Mouse (Mus musculus) CD4-positive, CD25-positive, alpha-beta regulatory T cell, adult 2 months (primary cell): ENCODE results near the gene Bbs7.
"Not testable (repeated sequence)": the region's sequence is repeated elsewhere in the genome, so short reads cannot be mapped to it uniquely, and the experiment has no call there.

Experiments
- DNase-seq: peaks from one replicate; pipeline ENCODE4 v3.0.0-alpha.2; 2012; ENCODE audit warnings: low read depth, low spot score

The Bbs7 gene

DNA sequence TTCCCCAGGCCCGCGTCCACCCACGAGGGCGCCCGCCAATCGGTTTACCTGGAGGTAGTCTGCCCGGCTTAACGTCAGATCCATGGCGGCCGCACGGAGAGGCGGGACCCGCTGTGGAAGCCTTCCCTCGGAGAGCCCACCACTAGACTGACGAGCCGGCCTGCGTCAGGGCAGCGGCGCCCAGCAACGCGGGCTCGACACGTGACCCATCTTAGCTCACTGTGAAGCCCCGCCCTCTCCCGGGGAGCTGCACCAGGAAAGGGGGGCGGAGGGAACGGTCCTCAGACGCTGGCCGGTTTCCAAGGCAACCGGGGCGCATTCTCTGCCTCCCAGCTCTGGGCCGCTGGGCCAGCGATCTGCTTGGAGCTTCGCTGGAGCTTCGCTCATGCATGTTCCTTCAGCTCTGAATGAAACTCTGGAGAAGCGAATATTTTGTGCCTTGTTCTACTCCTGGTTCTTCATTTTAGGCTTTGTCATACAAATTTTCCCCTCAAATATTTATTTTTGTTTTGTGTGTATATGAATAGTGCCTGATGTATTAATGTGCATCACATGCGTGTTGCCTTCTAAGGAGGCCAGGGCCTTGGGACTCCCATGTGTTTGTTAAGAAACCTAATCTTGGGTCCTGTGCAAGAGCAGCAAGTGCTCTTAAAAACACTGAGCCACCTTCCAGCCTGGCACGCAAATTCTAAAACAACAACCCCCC is at the start of gene Bbs7:
TSS of gene Bbs7 (minus strand) at position 276 of the 706 bp plus-strand sequence.
- DNase-seq: peak; percentile 87

DNA sequence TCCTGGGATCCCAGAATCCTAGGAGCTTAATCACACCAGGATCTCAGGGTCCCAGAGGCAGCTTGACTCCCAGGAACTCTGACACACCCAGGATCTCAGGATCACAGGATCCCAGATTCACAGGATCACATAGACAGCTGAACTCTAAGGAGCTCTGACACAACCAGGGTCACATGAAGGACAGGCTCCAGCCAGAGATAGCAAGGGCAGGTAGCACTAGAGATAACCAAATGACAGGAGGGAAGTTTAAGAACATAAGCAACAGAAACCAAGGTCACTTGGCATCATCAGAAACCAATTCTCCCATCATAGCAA is 31.9 kb upstream of the Bbs7 start:
- not testable (repeated sequence) for DNase-seq

DNA sequence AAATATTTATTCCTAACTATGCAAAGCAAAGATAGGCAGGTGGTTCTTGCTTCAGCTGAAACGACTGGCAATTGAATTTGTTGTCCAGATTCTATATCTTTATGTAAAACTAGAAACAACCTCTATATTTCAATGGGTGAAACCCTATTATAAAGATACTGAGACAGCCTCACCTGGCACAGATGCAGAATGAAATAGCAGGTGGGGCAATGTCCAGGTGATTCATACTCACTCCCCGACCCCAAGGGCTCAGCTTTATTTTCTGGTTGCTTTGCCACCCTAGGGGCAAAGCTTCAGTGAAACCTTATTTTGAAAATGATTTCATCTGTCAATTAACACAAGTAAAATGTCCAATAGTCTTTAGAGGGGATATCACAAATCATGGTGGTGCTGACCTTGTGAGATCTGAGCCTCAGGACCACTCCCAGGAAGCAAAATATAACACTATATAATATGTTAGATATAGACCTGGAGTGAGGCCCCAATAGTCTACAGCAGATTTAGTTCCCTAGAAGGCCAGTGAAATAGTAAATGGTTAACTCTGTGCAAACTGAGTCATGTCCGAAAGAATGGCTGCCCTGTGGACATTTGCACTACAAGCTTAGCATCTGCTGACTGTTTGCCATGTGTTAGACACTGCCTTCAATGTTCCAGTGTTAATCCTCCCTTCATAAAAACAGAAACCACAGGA is 31.4 kb upstream of the Bbs7 start:
- DNase-seq: no peak

DNA sequence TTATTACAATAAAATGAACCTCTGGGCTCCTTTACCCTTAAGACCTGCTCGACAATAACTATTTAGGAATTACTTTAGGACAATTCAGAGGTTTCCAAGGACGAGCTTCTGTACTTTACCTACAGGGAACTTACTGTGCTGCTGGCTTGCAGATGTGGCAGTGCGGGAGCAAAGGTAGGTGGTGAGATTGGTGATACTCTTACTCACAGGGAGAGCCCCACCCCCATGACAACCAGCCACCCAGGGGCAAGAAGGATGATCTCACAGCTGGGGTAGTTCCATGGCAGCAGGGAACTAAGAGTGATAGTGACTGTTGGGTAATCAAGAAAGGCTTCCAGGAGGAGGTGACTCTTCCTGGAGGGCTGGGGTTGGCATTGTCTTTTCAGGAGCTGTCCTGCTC is 30.1 kb upstream of the Bbs7 start:
- no peak for DNase-seq

DNA sequence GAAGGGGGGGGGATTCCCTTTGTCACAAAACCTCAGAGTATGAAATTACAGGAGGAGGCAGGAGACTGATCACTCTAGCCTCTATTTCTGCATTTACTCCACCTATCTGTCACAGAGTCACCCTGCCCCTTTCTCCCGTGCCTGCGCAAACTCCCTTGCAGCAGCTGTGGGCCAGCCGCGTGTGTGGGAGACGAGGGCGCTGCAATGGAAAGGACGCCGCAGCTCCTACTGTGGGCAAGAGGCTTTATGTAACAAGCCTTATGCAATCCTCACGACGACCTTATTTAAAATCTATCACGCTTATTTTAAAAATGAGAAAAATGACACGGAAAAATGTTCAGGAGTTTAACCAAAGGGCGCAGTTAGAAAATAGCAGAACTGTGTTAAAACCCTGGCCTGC is 29.5 kb upstream of the Bbs7 start:
- no peak for DNase-seq

DNA sequence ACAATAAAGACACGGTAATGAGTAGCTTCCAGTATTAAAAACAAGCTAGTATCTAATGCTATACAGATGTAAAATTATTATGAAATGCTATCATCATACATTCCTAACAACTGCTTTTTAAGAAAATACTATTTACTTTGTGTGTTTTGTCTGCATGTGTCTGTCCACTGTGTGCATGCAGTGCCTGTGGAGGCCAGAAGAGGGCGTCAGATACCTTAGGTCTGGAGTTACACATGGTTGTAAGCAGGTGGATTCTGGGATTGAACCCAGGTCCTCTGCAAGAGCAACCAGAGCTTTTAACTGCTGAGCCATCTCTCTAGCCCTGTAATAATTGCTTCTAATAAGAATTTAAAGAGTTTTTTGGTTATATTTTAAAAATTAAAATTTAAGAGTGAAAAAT is 27.5 kb upstream of the Bbs7 start:
- peak; percentile 1 for DNase-seq

DNA sequence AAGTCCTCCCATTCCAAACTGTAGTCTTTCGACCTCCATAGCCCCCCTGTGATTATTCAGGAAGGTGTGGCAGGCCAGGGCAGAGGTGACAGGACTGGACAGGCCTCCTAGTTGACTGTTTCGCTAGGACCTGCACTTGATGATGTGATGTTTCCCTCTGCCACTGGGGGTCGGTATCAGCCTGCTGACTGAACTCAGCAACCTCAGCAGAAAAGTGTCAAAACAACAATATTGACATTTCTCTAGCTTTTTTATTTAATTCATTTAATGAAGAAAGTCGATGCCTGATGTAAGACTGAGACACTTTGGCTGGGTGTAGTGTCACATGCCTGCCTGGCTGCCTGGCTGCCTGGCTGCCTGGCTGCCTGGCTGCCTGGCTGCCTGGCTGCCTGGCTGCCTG is 22.2 kb upstream of the Bbs7 start:
- peak; percentile 4 for DNase-seq

DNA sequence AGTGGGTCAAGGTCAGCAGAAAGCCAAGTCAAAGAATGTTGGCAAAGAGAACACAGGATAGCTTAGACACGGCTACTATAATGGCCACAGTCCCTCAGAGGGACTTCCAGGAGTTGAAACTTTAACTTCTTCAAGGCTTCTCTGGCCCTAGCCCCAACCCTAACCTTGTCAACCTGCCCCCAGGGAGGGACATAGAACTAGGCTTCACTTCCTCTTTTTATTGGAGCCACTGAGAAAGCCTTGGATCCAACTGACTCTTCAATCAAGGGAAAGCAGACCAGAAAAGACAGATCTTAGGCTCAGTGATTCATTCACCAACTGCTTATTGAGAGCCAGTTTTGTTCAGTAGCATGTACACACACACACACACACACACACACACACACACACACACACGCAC is 13.5 kb upstream of the Bbs7 start:
- no peak for DNase-seq

DNA sequence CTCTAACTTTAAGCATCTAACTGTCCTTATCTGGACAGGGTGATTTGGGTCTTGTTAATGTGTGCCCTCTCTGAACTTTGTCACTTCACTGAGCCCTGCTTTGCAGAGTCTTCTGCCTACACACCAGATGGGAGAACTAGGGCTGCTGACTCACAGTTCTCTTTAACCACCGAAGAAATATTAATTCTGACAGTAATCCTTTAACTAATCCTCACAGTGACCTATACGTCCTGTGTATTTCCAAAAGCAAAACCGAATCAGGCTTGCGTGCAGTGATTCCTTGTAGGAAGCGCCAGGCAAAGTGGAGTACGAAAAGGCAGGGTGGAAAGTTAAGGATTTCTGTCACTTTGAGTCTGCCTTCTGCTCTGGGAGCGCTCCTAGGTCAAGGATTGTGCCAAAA is 4.9 kb upstream of the Bbs7 start:
- DNase-seq: no peak

DNA sequence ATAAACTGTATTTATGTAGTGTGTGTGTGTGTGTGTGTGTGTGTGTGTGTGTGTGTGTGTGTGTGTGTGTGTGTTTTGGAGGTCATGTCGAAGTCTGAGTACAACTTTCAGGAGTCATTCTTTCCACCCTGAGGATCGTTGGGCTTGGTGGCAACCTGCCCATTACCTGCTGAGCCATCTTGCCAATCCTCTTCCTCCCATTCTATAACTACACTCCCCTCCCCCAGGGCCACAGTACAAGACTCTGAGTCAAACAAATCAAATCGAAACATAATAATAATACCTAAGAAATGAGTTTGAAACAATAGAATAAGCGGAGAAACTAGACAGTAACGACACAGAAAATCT is 605 bp upstream of the Bbs7 start:
- DNase-seq: peak; percentile 6

DNA sequence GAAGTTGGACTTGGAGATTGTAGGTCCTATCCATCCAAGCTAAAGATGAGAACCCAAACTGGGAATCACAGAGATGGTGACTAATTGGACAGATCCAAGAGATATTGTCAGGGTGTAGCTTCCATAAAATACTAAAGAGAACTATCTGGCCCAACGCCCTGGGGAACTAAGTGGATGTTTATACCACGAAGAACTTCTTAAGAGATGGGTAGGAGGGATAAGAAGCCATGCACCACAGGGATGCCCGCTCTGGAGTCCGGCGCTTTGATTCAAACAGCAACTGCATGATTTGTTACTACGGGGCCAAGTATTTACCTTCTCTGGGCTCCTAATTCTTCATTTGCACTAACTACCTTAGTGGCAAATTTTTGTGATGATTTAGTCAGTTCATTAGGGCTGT is 590 bp downstream of the Bbs7 start:
- DNase-seq: no peak

DNA sequence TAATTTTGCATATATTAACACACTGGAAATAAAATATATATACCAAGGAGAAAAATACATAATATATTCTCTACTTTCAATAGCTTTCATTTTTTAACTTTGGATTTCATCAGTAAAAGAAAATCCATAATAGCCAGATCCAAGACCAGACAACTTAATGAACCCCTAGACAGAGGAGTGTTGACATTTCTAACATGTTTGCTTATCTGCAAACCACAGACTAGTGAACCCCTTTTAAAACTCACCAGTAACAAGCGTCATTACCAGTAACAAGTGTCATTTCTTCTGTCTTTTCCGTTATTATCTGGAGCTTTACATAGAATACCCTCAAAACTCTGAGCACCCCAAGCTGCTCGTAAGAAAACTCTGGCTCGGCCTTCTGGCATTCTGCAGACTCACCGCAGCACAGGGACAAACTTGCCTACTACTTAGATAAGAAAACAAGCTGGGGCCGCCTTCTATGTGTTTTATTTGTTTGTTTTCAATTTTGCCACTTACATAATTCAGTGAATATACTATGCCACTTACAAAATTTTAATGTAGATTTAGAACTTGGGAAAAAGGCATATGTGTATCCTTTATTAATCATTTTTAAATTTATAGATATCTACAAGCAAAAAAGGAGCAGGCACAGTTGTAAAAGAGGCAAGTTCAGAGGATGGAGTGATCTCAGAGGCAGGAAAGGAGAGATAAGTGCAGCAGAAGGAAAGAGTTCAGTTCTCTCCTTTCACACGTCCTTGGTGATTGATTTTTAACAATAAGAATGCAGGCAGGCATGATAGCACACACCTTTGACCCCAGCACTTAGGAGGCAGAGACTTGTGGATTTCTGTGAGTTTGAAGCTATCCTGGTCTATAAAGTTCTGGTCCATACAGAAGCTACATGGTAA is 7.1 kb downstream of the Bbs7 start:
- no peak for DNase-seq

DNA sequence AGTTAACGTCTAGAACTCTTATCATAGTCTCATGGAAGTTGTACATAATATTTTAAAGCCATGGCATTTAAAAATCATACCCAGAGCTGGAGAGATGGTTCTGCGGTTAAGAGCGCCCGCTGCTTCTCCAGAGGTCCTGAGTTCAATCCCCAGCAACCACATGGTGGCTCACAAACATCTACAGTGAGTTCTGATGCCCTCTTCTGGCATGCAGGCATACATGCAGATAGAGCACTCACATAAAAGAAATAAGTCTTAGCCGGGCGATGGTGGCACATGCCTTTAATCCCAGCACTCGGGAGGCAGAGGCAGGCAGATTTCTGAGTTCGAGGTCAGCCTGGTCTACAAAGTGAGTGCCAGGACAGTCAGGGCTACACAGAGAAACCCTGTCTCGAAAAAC is 13.5 kb downstream of the Bbs7 start:
- not testable (repeated sequence) for DNase-seq

DNA sequence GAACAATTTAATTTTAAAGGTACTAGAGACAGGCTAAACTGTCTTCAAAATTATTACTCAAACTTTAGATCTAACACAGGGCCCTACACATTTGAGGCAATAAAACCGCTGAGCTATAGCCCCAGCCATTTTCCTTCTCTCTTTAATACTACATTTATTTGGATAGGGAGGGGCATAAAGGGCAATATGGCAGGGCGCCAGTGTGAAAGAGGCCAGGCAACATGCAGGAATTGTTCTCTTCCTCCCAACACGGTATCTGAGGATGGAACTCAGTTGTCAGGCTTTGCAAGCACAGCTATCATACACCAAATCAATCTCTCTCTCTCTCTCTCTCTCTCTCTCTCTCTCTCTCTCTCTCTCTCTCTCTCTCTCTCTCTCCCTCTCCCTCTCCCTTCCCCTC is 14.5 kb downstream of the Bbs7 start:
- no peak for DNase-seq

DNA sequence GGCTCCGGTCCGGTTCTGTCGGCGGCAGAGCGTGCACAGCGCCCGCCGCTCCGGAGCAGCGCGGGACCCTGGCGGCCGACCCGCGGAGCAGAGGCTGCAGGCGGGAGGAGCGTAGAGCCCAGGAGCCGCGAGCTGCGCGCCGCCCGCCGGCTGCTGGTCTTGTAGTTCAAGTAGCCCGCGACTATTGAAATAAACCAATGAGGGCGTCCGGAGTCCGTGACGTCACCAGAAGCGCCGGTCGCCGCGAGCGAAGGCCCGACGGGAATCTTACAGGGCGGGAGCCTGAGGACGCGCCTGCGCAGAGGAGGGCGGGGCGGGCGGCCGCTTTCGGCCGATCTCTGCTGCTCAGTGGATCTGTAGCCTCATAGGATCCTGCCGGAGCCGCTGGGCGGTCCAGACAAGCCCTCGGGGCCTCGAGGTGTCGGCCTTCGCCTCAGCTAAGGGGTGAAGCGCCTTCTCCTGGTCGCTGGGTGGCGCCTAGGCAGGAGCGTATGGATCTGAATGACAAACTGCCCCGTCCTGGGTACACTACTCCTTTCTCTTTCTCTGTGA is 41.4 kb downstream of the Bbs7 start, which contains the start of gene Ccna2:
TSS of gene Ccna2 (minus strand) at position 324 of the 552 bp plus-strand sequence.
- DNase-seq: peak; percentile 98

DNA sequence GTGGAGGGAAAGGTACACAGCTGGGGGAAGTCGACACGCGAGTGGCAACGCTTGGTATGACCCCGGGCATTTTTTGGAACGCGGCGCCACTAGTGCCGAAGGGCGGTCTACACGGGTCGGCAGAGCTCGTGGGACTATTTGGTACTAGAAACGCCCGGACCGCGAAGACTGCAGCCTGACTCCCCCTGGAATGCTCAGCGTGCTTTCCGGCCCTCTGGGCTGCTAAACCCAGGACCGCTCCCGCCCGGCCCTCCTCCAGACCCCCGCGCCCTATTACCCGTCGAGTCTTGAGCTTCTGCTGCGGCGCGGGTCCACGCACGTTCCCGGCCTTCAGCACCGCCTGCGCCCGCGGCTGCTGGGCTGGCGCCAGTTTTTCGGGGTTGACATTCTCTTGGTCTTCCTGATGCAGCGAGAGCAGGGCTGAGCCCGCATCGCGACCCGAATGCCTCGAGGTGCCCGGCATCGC is 41.9 kb downstream of the Bbs7 start:
- no peak for DNase-seq

DNA sequence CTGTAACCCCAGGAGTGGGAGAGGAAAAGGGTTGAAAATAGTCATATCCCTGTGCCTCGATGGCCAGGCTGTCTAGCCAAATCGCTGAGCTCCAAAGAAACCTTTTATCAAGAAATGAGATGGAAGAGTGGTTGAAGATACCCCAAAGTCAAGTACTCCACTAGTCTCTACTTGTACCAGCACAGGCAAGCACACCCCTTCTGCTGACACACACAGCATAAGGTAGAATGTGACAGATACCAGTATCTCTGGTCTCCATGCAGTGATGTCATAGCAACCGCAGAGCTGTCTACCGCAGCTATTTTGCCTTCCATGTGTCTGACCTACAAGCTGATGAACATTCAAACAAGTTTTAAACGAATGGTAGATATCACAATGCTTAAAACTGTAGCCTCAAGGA is 43.4 kb downstream of the Bbs7 start:
- no peak for DNase-seq

DNA sequence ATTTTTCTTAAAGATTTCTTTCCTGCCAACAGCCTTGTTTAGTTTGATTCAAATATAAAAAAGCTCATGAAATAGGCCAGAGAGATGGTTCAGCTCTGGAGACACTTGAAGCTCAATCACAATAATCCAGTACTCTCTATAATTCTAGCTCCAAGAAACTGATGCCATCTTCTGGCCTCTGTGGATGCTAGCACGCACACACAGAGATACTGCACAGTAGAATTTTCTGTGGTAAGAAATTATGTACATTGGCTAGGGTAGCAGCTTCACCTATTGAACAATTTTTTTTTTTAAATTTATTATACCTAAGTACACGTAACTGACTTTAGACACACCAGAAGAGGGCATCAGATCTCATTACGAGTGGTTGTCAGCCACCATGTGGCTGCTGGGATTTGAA is 49.6 kb downstream of the Bbs7 start:
- no peak for DNase-seq

DNA sequence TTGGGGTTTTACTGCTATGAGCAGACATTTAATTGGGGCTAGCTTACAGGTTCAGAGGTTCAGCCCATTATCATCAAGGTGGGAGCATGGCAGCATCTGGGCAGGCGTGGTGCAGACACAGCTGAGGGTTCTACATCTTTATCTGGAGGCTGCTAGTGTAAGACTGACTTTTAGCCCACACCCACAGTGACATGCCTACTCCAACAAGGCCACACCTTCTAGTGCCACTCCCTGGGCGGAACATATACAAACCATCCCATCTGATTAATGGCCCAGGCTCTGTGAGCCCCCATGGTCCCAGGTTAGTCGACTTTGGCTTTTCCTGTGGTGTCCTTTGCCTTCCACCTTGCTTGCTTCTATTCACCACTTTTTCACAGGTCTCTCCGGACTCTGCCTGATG is 53.7 kb downstream of the Bbs7 start:
- DNase-seq: no peak

DNA sequence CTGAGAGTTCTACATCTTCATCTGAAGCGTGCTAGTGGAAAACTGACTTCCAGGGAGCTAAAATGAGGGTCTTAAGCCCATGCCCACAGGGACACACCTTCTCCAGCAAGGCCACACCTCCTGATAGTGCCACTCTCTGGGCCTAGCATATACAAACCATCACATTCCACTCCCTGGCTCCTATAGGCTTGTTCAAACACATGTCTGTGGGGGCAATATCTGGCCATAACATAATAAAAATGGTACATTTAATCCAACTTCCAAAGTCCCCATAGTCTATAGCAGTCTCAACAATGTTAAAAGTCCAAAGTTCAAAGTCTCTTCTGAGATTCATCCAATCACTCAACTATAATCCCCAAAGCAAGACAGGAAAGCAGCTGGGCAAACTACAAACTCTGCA is 55.7 kb downstream of the Bbs7 start:
- no peak for DNase-seq

DNA sequence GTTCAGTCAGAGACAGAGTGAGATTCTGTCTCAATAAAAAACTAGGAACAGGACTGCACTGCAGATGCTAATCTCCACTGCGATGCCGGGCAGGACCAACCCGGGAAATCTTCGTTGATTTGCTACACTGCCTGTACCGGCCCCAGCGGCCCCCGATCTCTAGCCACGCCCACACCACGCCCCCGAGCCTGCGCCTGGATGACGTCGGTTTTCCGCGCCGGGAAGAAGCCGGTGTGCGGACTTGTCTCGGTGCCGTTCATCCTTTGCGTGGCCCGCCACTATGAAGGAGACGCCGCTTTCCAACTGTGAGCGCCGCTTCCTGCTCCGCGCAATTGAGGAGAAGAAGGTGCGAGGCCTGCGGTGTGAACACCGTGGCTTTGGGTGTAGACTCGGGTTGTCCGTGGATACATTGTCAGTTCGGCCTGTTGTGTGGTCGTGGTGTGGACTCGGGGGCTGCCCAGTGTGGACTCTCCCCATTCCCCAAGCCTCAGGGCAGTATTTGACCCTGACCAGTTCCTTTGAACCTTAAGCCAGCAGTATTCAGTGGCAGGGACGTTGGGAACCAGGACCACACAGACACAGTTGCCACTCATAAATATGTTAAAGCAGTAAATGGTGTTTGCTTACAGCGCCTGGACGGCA is 60.8 kb downstream of the Bbs7 start, which contains the start of gene Exosc9:
TSS of gene Exosc9 (plus strand) at position 201 of the 642 bp plus-strand sequence.
- peak; percentile 94 for DNase-seq
